Mouse (Mus musculus) myocyte (in vitro differentiated cells): ENCODE data around the gene Snhg11.

Experiments used
- CEBPB ChIP-seq: IDR thresholded peaks from 2 replicates; pipeline ENCODE4 v1.6.1; 2011; ENCODE audit warnings: mild to moderate bottlenecking, moderate library complexity; ENCODE audit not compliant: poor library complexity, insufficient read depth, severe bottlenecking
- MAX ChIP-seq: IDR thresholded peaks from one replicate; pipeline ENCODE4 v1.6.1; 2011; ENCODE audit warnings: low read depth, mild to moderate bottlenecking, control low read depth
- POLR2A ChIP-seq: IDR thresholded peaks from one replicate; pipeline ENCODE4 v1.6.1; 2011; ENCODE audit warnings: low read depth, mild to moderate bottlenecking, control low read depth, moderate library complexity; ENCODE audit not compliant: insufficient read length
- POLR2AphosphoS2 ChIP-seq: IDR thresholded peaks from one replicate; pipeline ENCODE4 v1.6.1; 2011; ENCODE audit warnings: low read depth, control low read depth; ENCODE audit not compliant: insufficient read length
- REST ChIP-seq: IDR thresholded peaks from one replicate; pipeline ENCODE4 v1.6.1; 2011; ENCODE audit warnings: mild to moderate bottlenecking, control low read depth, moderate library complexity; ENCODE audit not compliant: insufficient read depth, insufficient read length
- SRF ChIP-seq: IDR thresholded peaks from one replicate; pipeline ENCODE4 v1.6.1; 2011; ENCODE audit warnings: low read depth; ENCODE audit not compliant: control insufficient read depth, insufficient read length
- TCF12 ChIP-seq: IDR thresholded peaks from one replicate; pipeline ENCODE4 v1.6.1; 2011; ENCODE audit warnings: mild to moderate bottlenecking, control low read depth; ENCODE audit not compliant: poor library complexity, insufficient read depth, severe bottlenecking
- USF1 ChIP-seq: IDR thresholded peaks from one replicate; pipeline ENCODE4 v1.6.1; 2011; ENCODE audit warnings: low read depth, mild to moderate bottlenecking, control low read depth, moderate library complexity

DNA sequence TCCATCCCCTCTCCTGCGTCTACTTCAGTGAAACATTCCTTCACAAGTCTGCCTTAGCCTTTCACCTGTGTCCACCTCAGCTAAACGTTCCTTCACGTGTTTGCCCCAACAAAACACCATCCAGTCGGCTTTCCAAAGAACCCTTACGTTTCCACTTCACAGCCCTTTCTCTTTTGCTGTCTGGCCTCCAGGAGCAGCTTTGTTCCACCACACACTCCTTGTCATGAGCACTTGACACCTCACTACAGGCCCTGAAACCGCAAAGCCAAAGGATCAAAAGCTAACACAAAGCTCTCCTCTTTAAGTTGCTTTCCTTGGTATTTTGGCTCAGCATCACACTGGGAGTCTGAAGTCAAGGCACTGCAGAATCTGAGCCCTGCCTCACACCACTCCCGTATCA lies 1.9 kb upstream of the Snhg11 start:
- TF ChIP-seq POLR2A = no peak
- TF ChIP-seq MAX = no peak
- TF ChIP-seq USF1 = no peak
- TF ChIP-seq SRF = no peak
- TF ChIP-seq REST = no peak
- TF ChIP-seq CEBPB = no peak
- no peak for TF ChIP-seq TCF12
- no peak for TF ChIP-seq POLR2AphosphoS2
